Mouse (Mus musculus): ENCODE measurements at regions not wholly inside any gene's neighbourhood (a gene's known extent, or its start where the extent isn't known, plus 50 kb on each side); places are given as distances from the start of the nearest gene placed in this dataset.

GRCm38 (mm10) chr10:117471818-117472567, 92.2 kb upstream of the Cpsf6 start:
- TF ChIP-seq POLR2A (IDR thresholded peaks at IDR 0.05; ENCODE audit: extremely low read depth, insufficient read depth, low read length) (no peak), CTCF (IDR thresholded peaks at IDR 0.05; ENCODE audit: extremely low read depth, insufficient read depth, low read length) (no peak)
